Mouse (Mus musculus) E14TG2a.4 (cell line): ENCODE measurements at regions not wholly inside any gene's neighbourhood (a gene's known extent, or its start where the extent isn't known, plus 50 kb on each side); places are given as distances from the start of the nearest gene placed in this dataset.

Experiments used
- CTCF ChIP-seq: conservative IDR thresholded peaks from 2 replicates; pipeline ENCODE4 v1.5.1; 2014; ENCODE audit warnings: low read length
- NANOG ChIP-seq: IDR thresholded peaks from 2 replicates; pipeline ENCODE4 v1.6.1; 2014; ENCODE audit warnings: borderline replicate concordance, low read length, mixed read lengths

DNA sequence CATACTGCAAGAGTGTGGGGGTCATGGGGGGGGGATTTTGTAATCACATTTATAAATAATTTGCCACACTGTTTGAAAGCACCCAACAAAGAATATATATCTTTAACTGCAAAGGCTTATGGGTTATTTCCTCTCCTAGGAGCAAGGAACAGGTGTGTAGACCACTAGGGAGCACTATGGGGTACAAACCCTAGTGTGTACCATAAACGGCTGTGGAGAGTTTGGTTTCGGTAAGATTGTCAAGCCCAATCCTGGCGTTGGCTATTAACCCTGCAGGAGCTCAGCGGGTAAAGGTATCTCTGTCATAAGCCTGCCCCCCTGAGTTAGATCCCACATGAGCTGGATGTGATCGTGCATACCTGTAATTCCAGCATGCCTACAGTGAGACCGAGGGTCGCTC is 71.0 kb upstream of the Nt5e start:
- no peak for TF ChIP-seq NANOG
- no peak for TF ChIP-seq CTCF
